Mouse (Mus musculus) intestine, embryonic 16.5 days (tissue): Measurements from ENCODE around the gene Fndc7. TPM values are rescaled to one million over a fixed set of nuclear protein-coding genes. Genes with fewer than 3 reads are reported as not detected.
A peak's percentile ranks its signal among the peaks of the same experiment; 100 is the strongest.

Experiments
- ATAC-seq: fragments of 200-750 bp; cut with Nextera tagmentation; 2 replicates; pipeline ENCODE4 v1.8.0; 2017; ENCODE audit warnings: moderate TSS enrichment, moderate library complexity
- H3K27ac ChIP-seq: fragments of 300-500 bp; sonication (generic); 2 replicates; pipeline ENCODE4 v1.5.1; 2014; ENCODE audit warnings: mild to moderate bottlenecking, low read length
- H3K27me3 ChIP-seq: fragments of 300-500 bp; sonication (generic); replicated peaks from 2 replicates; pipeline ENCODE4 v1.6.1; 2014; ENCODE audit warnings: low read length, control low read depth, mixed read lengths; ENCODE audit not compliant: control insufficient read depth, insufficient read depth
- H3K36me3 ChIP-seq: fragments of 300-500 bp; sonication (generic); 2 replicates; pipeline ENCODE4 v1.6.1; 2014; ENCODE audit warnings: low read length, control low read depth; ENCODE audit not compliant: control insufficient read depth, insufficient read depth
- H3K4me1 ChIP-seq: fragments of 300-500 bp; sonication (generic); 2 replicates; pipeline ENCODE4 v1.6.1; 2014; ENCODE audit warnings: low read length, control low read depth, mixed read lengths; ENCODE audit not compliant: control insufficient read depth, insufficient read depth
- H3K4me2 ChIP-seq: fragments of 300-500 bp; sonication (generic); 2 replicates; pipeline ENCODE4 v1.6.1; 2014; ENCODE audit warnings: low read depth, low read length, control low read depth
- H3K4me3 ChIP-seq: fragments of 300-500 bp; sonication (generic); 2 replicates; pipeline ENCODE4 v1.5.1; 2014; ENCODE audit warnings: mild to moderate bottlenecking, low read length
- H3K9ac ChIP-seq: fragments of 300-500 bp; sonication (generic); 2 replicates; pipeline ENCODE4 v1.6.1; 2014; ENCODE audit warnings: low read depth, low read length
- H3K9me3 ChIP-seq: fragments of 300-500 bp; sonication (generic); 2 replicates; pipeline ENCODE4 v1.6.1; 2016; ENCODE audit warnings: low read length, control low read depth; ENCODE audit not compliant: control insufficient read depth
- WGBS: fragments of 180-500 bp; shearing (Covaris S2); extraction: QIAGEN DNeasy Blood & Tissue Kit; methylation state at CpG from one replicate; pipeline ENCODE4 v1.1.7; 2014; 5-methylcytosine and 5-hydroxymethylcytosine counted together
- polyA plus RNA-seq: library from polyadenylated mRNA; unstranded; fragments of >200 nt; fragmentation: Nextera tagmentation; extraction: Ambion mirVana; gene quantifications from 2 replicates; pipeline ENCODE4 v1.2.1, GENCODE M21; 2015

The Fndc7 gene
- polyA plus RNA-seq, 1 experiment from 2014 or later, result 0.11 TPM

GRCm38 (mm10) chr3:108860786-108861185, 29.0 kb downstream of the Fndc7 start:
- Histone ChIP-seq H3K9me3 (no peaks in the 10 kb centered on the region), H3K4me1 (peaks cover 9% of the 10 kb centered on the region), H3K9ac (no peak overlapping the region), H3K27me3 (no peaks in the 10 kb centered on the region), H3K4me2 (no peak overlapping the region), H3K4me3 (no peak overlapping the region), H3K36me3 (no peaks in the 10 kb centered on the region), H3K27ac (no peak overlapping the region)
- no peak for ATAC-seq
- 70% methylated on average over 2 of the region's 2 CpGs for WGBS

- no peak overlapping the region for H3K4me3 ChIP-seq
- no peaks in the 10 kb centered on the region for H3K27me3 ChIP-seq
- H3K9me3 ChIP-seq, result no peaks in the 10 kb centered on the region
- peak overlapping the region; percentile 37; the same call in 1 of the 2 replicates for H3K27ac ChIP-seq
- no peaks in the 10 kb centered on the region for H3K36me3 ChIP-seq
- ATAC-seq, result peak; percentile 58
- H3K4me1 ChIP-seq, result peaks cover 13% of the 10 kb centered on the region
- H3K4me2 ChIP-seq, result no peak overlapping the region
- H3K9ac ChIP-seq, result no peak overlapping the region
- WGBS, result 42% methylated on average over 7 of the region's 7 CpGs
These were observed 31.5 kb downstream of the Fndc7 start for GRCm38 (mm10) chr3:108858231-108858770.

- Histone ChIP-seq H3K9ac (no peak overlapping the region), H3K27me3 (no peaks in the 10 kb centered on the region), H3K27ac (no peak overlapping the region), H3K4me1 (peaks cover 13% of the 10 kb centered on the region), H3K9me3 (no peaks in the 10 kb centered on the region), H3K36me3 (no peaks in the 10 kb centered on the region), H3K4me3 (no peak overlapping the region), H3K4me2 (no peak overlapping the region)
- ATAC-seq, result 0 out of 2 replicates have a peak, but pooled peaks have one; percentile 12
- WGBS, result 80% methylated on average over 1 of the region's 1 CpGs
These were observed 32.1 kb downstream of the Fndc7 start for GRCm38 (mm10) chr3:108857714-108858113.

- ATAC-seq, result no peak
These were observed 32.7 kb downstream of the Fndc7 start for GRCm38 (mm10) chr3:108857124-108857470.

GRCm38 (mm10) chr3:108856386-108857123, 33.3 kb downstream of the Fndc7 start:
- peak; percentile 24; the same call in 1 of the 2 replicates for ATAC-seq
- Histone ChIP-seq H3K36me3 (no peaks in the 10 kb centered on the region), H3K27me3 (no peaks in the 10 kb centered on the region), H3K27ac (no peak overlapping the region), H3K4me2 (no peak overlapping the region), H3K9me3 (no peaks in the 10 kb centered on the region), H3K4me1 (peaks cover 19% of the 10 kb centered on the region), H3K4me3 (no peak overlapping the region), H3K9ac (no peak overlapping the region)
- 59% methylated on average over 8 of the region's 8 CpGs for WGBS

More at GRCm38 (mm10) chr3:108857124-108857470, 32.7 kb downstream of the Fndc7 start:
- Histone ChIP-seq H3K36me3 (no peaks in the 10 kb centered on the region), H3K9ac (no peak overlapping the region), H3K4me2 (no peak overlapping the region), H3K9me3 (no peaks in the 10 kb centered on the region), H3K27me3 (no peaks in the 10 kb centered on the region), H3K27ac (no peak overlapping the region), H3K4me1 (peaks cover 15% of the 10 kb centered on the region), H3K4me3 (no peak overlapping the region)
- WGBS, result 39% methylated on average over 3 of the region's 3 CpGs

DNA sequence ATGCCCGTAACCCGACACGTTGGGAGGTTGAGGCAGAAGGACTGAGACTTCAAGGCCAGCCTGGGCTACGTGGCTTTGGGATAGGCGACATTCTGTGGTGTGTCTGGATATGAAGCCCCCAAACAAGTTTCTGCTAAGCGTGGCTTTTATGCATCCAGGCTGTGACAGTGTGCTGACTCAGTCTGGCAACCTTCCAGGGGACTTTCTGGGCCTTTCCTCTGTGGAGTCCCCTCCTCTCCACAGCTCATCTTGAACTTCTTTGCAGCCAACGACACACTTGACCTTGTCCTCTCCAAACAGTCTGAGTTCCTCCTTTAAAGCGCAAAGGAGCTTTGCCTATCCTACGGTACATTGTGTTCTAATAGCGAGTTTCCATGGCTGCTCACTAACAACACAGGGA, 33.9 kb downstream of the Fndc7 start:
- Histone ChIP-seq H3K4me3 (no peak overlapping the region), H3K9ac (0 out of 2 replicates have a peak overlapping the region, but pooled peaks have one; percentile 20), H3K27me3 (no peaks in the 10 kb centered on the region), H3K9me3 (no peaks in the 10 kb centered on the region), H3K36me3 (no peaks in the 10 kb centered on the region), H3K4me1 (peaks cover 25% of the 10 kb centered on the region), H3K4me2 (no peak overlapping the region), H3K27ac (no peak overlapping the region)
- 56% methylated on average over 10 of the region's 10 CpGs for WGBS
- ATAC-seq, result no peak

- Histone ChIP-seq H3K4me2 (no peak overlapping the region), H3K27me3 (no peaks in the 10 kb centered on the region), H3K36me3 (no peaks in the 10 kb centered on the region), H3K27ac (0 out of 2 replicates have a peak overlapping the region, but pooled peaks have one; percentile 0), H3K9ac (0 out of 2 replicates have a peak overlapping the region, but pooled peaks have one; percentile 20), H3K4me1 (peaks cover 30% of the 10 kb centered on the region), H3K4me3 (no peak overlapping the region), H3K9me3 (no peaks in the 10 kb centered on the region)
- 58% methylated on average over 12 of the region's 12 CpGs for WGBS
- ATAC-seq, result no peak
These were observed 34.4 kb downstream of the Fndc7 start for GRCm38 (mm10) chr3:108855371-108855770.

- Histone ChIP-seq H3K4me1 (peaks cover 31% of the 10 kb centered on the region), H3K36me3 (no peaks in the 10 kb centered on the region), H3K9ac (no peak overlapping the region), H3K9me3 (no peaks in the 10 kb centered on the region), H3K4me2 (no peak overlapping the region), H3K27ac (no peak overlapping the region), H3K27me3 (no peaks in the 10 kb centered on the region), H3K4me3 (no peak overlapping the region)
- WGBS, result 83% methylated on average over 1 of the region's 1 CpGs
- no peak for ATAC-seq
These were observed 36.5 kb downstream of the Fndc7 start for GRCm38 (mm10) chr3:108853266-108853665.

- no peak overlapping the region for H3K4me3 ChIP-seq
- no peaks in the 10 kb centered on the region for H3K27me3 ChIP-seq
- H3K4me2 ChIP-seq, result no peak overlapping the region
- peak; percentile 7; the same call in 1 of the 2 replicates for ATAC-seq
- H3K36me3 ChIP-seq, result no peaks in the 10 kb centered on the region
- 50% methylated on average over 6 of the region's 6 CpGs for WGBS
- peaks cover 29% of the 10 kb centered on the region for H3K4me1 ChIP-seq
- no peak overlapping the region for H3K9ac ChIP-seq
- no peak overlapping the region for H3K27ac ChIP-seq
- H3K9me3 ChIP-seq, result no peaks in the 10 kb centered on the region
These were observed 37.7 kb downstream of the Fndc7 start for GRCm38 (mm10) chr3:108851996-108852697.
